Mouse (Mus musculus): Measurements from ENCODE around the gene Rab21.

Gene Rab21

GRCm38 (mm10) chr10:115315473-115316171 lies at the start of gene Rab21:
TSS of gene Rab21 (minus strand) at chr10:115315594.
- peak; percentile 96 for DNase-seq (ENCODE audit: low spot score)

GRCm38 (mm10) chr10:115363151-115363550 lies 47.8 kb upstream of the Rab21 start:
- no peak for DNase-seq (ENCODE audit: low spot score)

DNA sequence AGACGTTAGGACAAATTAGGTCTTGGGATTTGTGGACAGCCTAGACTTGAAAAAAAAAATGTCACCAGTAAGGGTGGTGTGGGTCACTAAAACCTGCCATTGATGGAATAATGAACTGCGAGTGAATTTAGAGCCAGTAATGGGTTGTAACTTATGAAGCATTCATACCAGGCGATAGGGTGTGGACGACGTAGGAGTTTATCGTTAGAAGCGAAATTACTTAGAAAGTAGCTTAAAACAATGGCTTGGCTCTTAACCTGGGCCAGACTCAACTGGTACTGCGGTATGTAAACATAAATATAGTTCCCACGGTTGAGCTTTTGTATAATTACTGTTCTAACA lies 47.2 kb upstream of the Rab21 start:
- no peak for DNase-seq (ENCODE audit: low spot score)

DNA sequence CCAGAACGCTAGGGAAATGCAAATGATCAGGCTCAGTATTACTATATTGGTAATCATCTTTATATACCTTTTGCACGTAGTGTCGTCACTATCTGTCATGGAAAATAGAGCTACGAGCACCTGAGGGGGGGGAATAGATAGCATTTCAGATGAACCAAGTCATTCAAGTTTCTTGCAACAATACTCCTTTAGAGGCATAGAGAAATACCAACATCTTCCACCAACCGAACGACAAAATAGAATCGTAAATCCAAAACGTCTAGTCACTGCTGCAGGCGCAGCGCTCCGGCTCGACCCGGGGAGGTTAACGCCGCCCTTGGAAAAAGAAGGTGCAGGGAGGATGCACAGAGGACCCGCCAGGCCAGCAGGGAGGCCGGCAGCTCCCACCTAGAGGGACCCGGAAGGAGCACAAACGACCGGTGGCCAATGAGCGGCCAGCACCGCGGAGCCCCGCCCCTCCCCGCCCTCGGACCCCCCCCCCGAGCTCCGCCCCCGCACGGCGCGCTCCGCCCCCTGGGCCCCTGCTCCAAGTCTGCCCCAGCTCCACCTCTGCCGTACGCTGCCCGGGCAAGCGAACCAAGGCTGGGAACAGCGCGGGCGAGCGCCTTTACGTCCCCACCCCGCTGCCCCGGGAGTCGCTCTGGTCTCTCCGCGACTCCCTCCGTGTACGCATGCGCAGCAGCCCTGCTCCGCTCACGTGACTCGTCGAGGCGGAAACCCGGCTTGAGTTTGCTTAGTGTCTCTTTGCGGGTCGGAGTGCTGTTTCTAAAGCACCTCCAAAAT lies 46.6 kb upstream of the Rab21 start, which contains the start of gene Tmem19:
TSS of gene Tmem19 (minus strand) at position 662 of the 783 bp plus-strand sequence.
- DNase-seq (ENCODE audit: low spot score), result peak; percentile 95

GRCm38 (mm10) chr10:115359066-115359465 lies 43.7 kb upstream of the Rab21 start:
- no peak for DNase-seq (ENCODE audit: low spot score)

GRCm38 (mm10) chr10:115358216-115358919 lies 43.0 kb upstream of the Rab21 start:
- no peak for DNase-seq (ENCODE audit: low spot score)

DNA sequence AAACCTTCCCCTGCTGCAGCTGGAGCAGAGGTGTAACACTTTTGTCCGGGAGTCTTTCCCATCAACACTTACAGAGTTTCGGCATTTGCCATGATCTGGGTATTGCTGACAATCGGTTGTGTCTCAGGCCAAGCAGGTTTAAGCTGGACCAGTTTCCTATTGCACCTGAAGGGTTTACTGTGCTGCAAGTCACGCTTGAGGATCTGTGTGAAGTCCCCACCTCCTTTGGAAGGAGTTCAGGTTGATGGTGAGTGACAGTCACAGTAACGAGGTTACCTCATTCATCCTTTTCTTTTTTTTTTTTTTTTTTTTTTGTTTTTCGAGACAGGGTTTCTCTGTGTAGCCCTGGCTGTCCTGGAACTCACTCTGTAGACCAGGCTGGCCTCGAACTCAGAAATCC lies 40.7 kb upstream of the Rab21 start:
- no peak for DNase-seq (ENCODE audit: low spot score)

DNA sequence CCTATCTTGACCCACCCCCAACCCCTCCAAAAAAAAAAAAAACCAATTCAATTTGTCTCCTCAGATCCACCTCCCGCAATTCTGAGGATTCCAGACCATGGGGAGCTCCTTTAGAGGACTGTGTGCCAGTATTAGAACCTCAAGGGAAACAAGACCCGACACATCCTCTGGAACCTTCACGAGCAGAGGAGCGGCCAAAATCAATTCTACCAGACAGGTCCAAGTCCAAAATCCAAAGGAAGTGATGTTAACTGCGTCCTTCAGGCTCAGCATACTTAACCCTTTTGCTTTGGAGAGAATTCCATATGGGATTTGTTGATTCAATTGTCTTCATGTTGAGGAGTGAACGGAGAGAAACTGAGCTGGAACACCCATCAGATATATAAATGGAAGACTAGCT lies 39.6 kb upstream of the Rab21 start:
- DNase-seq (ENCODE audit: low spot score), result no peak

DNA sequence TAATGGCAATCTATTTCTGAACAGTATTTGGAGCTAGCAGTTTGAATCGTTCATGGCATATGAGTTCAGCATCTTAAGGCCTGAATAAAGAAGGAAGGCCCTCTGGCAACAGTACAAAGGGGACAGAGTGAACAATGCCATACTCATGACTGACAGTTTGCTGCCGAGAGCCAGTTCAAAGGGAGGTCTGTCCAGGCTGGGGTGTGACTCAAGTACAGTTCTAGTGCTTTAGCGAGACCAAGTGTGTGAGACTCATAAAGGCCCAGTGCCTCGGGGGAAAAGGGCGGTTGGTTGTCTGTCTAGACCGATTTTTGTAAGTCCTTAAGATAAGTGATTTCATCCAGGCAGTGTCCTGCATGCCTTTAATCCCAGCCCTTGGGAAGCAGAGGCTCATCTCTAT lies 39.2 kb upstream of the Rab21 start:
- no peak for DNase-seq (ENCODE audit: low spot score)

GRCm38 (mm10) chr10:115350810-115351397 lies 35.5 kb upstream of the Rab21 start:
- DNase-seq (ENCODE audit: low spot score), result no peak

GRCm38 (mm10) chr10:115349509-115349908 lies 34.1 kb upstream of the Rab21 start:
- no peak for DNase-seq (ENCODE audit: low spot score)

GRCm38 (mm10) chr10:115349029-115349428 lies 33.6 kb upstream of the Rab21 start:
- no peak for DNase-seq (ENCODE audit: low spot score)

DNA sequence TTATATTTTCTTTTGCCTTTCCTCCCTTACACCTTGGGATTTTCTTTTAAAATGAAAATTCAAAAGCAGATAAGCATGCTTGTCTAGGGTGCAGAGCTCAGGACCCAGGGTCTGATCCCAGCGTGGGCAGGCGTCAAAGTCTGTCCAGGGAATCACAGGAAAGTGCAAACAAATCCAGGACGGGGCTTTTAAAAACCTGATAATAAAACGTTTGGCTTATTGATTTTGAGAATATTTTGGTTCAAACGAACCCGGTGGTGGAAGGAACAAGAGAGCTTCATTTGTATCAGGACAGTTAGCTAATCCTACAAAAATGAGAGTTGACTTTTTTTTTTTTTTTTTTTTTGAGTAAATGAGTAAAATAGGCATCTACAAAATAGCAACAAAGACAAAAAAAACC lies 32.7 kb upstream of the Rab21 start:
- no peak for DNase-seq (ENCODE audit: low spot score)

DNA sequence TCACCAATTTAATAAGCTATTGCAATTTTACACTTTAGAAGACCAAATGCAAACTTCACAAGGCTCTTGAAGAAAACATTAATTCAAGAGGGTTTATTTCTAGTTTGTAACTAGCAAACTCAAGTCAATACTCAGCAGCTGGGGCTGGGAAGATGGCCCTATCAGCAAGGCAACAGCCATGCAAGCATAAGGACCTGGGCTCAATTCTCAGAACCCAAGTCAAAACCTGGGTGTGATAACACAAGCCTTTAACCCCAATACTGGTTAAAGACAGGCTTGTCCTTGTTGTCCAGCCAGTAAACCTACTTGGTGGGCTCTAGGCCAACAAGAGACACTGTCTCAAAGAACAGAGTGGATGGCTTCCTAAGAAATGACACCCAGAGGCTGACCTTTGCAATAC lies 31.1 kb upstream of the Rab21 start:
- DNase-seq (ENCODE audit: low spot score), result no peak

DNA sequence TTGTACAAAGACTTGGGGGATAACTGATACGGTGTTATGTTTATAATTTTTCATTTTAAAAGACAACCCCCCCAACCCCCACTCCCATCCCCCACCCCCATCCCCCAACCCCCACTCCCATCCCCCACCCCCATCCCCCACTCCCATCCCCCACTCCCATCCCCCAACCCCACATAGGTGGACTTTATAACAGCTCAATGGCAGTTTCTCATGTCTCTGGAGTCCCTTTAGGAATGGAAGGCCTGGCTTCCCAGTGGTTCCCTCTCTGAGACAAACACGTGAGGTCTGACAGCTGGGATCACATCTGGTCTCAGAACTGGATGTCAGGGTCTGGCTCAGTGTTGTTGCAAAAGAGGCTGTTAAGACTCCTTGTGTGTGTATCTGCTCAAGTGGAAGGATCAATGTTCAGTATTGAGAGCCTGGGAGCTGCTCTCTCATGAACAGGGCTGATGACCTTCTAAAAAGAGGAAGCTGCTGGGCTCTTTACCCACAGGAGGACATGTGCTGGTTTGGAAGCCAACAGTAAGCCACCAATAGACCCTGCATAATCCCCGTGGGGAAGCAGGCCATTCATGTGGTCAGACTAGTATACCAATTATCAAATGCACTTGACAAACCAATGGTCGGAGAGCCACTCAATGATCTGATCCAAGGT lies 27.5 kb upstream of the Rab21 start:
- no peak for DNase-seq (ENCODE audit: low spot score)

DNA sequence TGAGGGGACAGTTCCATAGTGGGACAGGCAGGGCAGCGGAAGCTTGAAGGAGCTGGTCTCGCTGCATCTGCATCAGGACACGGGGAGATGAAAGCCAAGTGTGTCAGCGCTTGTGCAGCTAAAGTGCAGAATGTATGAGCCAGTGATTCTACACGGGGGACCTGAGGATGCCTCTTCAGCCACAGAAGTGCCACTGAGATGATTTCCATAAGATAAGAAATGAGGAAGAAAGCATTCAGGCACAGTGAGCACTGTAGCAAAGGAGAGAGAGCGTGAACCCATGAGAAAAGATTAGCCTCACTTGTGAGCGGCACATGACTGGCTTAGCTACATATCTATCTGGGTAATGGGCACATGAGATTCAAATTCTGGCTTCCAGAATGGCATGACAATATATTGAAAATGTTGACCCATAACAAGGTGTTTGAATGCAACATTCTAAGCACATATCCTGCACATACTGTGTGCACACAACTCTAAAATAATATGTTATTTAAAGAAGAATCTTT lies 24.5 kb upstream of the Rab21 start:
- DNase-seq (ENCODE audit: low spot score), result no peak

DNA sequence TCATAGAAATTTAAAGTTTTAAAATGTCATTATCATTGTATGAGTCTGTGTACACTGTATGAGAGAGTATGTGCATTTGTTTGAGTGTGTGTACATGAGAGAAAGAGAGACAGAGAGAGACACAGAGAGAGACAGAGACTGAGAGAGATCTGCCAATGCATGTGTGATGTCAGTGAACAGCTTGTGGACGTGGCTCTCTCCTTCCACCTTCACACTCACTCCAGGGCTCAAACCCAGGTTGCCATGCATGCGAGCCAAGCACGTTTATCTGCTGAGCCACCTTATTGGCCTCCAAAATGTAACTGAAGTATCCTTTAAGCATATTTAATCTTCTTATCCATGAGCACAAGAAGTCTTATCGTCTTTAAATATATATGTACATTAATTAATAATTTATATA lies 21.5 kb upstream of the Rab21 start:
- no peak for DNase-seq (ENCODE audit: low spot score)

DNA sequence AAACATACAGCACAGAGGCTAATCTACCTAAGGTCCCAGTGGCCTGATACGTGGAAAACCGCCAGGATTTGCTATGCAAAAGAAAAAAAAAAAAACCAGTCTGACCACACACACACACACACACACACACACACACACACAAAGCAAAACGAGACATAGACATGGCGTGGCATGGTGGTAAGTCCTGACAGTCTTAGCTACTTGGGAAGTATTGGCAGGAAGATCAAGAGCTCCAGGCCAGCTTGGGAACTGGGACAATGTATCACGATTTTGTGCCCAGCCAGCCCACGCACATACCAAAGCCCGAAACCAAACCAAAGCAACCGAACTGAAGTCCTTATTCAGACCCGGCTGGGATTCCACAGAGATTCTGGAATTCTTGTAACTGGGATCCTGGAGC lies 18.1 kb upstream of the Rab21 start:
- no peak for DNase-seq (ENCODE audit: low spot score)

DNA sequence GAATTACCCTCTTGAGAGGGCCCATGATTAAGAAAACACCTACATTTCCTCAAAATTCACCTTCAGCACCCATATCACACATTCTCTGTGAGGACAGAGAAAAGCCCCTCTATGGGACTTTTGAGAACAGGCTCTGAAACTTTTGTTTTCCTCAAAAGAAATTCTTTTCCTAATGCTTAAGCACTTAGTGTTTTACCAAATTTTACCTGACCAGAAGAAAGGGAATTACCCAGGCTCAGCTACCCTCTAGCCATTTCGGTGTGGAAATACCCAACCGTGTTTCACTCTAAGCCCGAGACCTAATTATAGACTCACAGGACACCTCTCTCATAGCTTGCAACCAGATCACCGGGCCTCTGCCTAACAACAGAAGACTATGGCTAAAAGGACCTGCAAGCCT lies 17.6 kb upstream of the Rab21 start:
- DNase-seq (ENCODE audit: low spot score), result no peak

DNA sequence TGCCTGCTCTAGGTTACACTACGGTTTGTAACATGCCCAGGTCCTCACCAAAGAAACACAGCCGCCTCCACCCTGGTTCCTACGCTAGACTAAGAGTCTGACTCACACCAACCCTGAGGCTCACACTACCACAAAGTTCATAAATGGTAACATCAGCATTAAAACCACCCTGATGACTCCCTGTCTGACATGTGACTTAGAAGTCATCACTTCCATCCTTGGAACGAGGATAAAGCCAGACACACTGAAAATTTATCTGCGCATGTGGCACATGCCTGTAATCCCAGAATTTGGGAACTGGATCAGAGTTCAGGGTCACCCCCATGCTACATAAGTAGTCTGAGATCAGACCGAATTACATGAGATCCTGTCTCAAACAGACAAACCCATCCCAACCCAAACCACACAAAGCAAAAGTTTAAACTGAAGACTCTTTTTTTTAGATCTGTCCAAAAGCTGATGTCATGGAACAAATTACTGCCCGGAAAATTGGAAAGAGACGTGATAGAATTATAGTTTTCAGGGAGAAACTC lies 17.1 kb upstream of the Rab21 start:
- DNase-seq (ENCODE audit: low spot score), result no peak

DNA sequence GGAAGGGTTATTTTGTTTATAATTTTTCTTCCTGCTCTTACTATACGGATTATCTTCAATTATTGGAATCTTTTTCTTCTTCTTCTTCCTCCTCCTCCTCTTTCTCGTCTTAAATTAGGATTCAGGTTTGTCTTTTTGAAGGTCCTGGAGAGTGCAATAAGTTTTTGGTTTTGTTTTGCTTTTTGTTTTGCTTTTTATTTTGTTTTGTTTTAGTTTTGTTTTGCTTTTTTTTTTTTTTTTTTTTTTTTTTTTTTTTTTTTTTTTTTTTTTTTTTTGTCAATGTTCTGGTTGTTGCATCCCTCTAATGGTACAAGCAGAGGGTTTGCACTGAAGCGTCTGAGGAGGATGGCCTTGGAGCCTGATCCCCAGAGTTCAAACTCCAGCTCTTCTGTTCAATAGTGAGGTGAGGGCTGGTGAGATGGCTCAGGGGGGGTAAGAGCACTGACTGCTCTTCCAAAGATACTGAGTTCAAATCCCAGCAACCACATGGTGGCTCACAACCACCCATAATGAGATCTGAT lies 13.7 kb upstream of the Rab21 start:
- no peak for DNase-seq (ENCODE audit: low spot score)
